Mouse (Mus musculus) forebrain, embryonic 16.5 days (tissue): ENCODE data around the gene 1700029I15Rik. TPM values are rescaled to one million over a fixed set of nuclear protein-coding genes. Genes with fewer than 3 reads are reported as not detected.

Experiments
- ATAC-seq: fragments of 200-750 bp; cut with Nextera tagmentation; 2 replicates; pipeline ENCODE4 v1.8.0; 2017; ENCODE audit warnings: mild to moderate bottlenecking, moderate library complexity
- H3K27ac ChIP-seq: fragments of 300-500 bp; sonication (generic); 2 replicates; pipeline ENCODE4 v1.5.1; 2014; ENCODE audit warnings: low read length, control low read depth
- H3K27me3 ChIP-seq: fragments of 300-500 bp; sonication (generic); replicated peaks from 2 replicates; pipeline ENCODE4 v1.6.1; 2014; ENCODE audit warnings: low read length; ENCODE audit not compliant: control insufficient read depth, insufficient read depth
- H3K36me3 ChIP-seq: fragments of 300-500 bp; sonication (generic); 2 replicates; pipeline ENCODE4 v1.6.1; 2014; ENCODE audit not compliant: control insufficient read depth, insufficient read depth
- H3K4me1 ChIP-seq: fragments of 300-500 bp; sonication (generic); replicated peaks from 2 replicates; pipeline ENCODE4 v1.6.1; 2014; ENCODE audit warnings: low read length; ENCODE audit not compliant: control insufficient read depth, insufficient read depth
- H3K4me2 ChIP-seq: fragments of 300-500 bp; sonication (generic); 2 replicates; pipeline ENCODE4 v1.6.1; 2014; ENCODE audit warnings: mild to moderate bottlenecking, low read length, control low read depth
- H3K4me3 ChIP-seq: fragments of 300-500 bp; sonication (generic); replicated peaks from 2 replicates; pipeline ENCODE4 v1.5.1; 2014; ENCODE audit warnings: mild to moderate bottlenecking, low read length, control low read depth
- H3K9ac ChIP-seq: fragments of 300-500 bp; sonication (generic); replicated peaks from 2 replicates; pipeline ENCODE4 v1.6.1; 2014; ENCODE audit warnings: low read depth, low read length, control low read depth
- H3K9me3 ChIP-seq: fragments of 300-500 bp; sonication (generic); 2 replicates; pipeline ENCODE4 v1.6.1; 2016; ENCODE audit warnings: low read length; ENCODE audit not compliant: control insufficient read depth
- WGBS: fragments of 180-500 bp; shearing (Covaris S2); extraction: QIAGEN DNeasy Blood & Tissue Kit; methylation state at CpG from one replicate; pipeline ENCODE4 v1.1.7; 2014; 5-methylcytosine and 5-hydroxymethylcytosine counted together
- polyA plus RNA-seq: library from polyadenylated mRNA; unstranded; fragments of >200 nt; fragmentation: Nextera tagmentation; extraction: Ambion mirVana; gene quantifications from 2 replicates; pipeline ENCODE4 v1.2.1, GENCODE M21; 2015

Gene 1700029I15Rik
- 5.7 and 8.6 TPM in 2 replicates for polyA plus RNA-seq

DNA sequence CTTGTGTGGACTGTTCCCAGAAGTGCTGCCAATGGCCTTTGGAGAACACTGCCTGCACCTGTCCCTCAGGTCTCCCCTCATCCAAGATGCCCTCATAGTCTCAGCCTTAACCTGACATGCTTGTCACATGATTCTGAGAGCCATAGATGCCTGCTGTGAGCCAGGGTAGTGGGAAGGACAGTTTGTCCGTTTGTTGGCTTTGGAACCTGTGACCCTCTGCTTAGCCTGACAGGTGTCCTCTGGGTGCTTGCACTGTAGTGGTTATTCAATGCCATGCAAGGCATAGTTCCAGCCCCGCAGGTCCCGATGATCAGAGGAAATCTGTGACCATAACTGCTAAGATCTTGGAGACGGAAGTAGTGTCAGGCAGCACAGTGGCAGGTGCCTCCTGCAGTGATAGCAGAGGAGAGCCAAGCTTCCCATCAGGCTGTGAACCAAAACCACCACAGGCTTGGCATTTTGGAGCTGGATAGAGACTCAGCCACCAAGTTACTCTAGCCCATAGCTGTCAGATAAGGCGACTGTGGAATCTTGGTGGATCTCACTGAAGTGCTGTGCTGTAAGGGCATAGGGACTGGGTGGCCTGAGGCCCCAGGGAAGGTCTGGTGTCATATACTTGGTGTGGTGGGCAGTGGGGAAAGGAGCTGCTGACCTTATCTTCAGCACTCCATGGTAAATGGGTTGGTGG lies at the start of gene 1700029I15Rik:
Gene 1700029I15Rik, plus strand, starts transcription at position 638 of the 688 bp plus-strand sequence.
- Histone ChIP-seq H3K36me3 (peaks cover 30% of the 10 kb centered on the region), H3K4me3 (no peak within 1 kb of the TSS), H3K27ac (no peak within 1 kb of the TSS), H3K4me1 (no peaks in the 10 kb centered on the region), H3K9ac (no peak within 1 kb of the TSS), H3K9me3 (no peaks in the 10 kb centered on the region), H3K4me2 (no peak within 1 kb of the TSS), H3K27me3 (no peaks in the 10 kb centered on the region)
- 91% methylated on average over 5 of the region's 5 CpGs for WGBS
- no peak for ATAC-seq

DNA sequence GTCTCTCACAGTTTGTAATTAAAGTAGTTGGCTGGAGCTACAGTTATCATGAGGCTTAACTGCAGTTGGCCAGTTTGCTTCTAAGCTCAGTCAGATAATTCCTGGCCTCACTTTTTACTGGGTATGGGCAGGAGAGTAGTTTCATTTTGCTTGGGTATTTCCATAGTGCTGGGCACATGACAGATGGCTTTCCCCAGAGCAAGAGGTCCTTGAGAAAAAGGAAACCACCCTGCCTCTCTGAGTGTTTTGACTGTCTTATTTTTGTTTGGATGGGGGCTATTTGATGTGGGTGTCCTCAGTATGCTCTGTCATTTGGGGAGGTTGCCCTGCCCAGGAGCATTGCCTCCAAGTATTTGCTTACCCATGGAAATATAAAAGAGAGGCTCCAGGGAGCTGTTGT lies 39.9 kb upstream of the 1700029I15Rik start:
- no peak overlapping the region for H3K27ac ChIP-seq
- no peaks in the 10 kb centered on the region for H3K27me3 ChIP-seq
- no peaks in the 10 kb centered on the region for H3K4me1 ChIP-seq
- peaks cover 5% of the 10 kb centered on the region; the same call in 1 of the 2 replicates for H3K36me3 ChIP-seq
- no peak overlapping the region for H3K4me3 ChIP-seq
- no peak overlapping the region for H3K4me2 ChIP-seq
- no peaks in the 10 kb centered on the region for H3K9me3 ChIP-seq
- no peak for ATAC-seq
- no peak overlapping the region for H3K9ac ChIP-seq

DNA sequence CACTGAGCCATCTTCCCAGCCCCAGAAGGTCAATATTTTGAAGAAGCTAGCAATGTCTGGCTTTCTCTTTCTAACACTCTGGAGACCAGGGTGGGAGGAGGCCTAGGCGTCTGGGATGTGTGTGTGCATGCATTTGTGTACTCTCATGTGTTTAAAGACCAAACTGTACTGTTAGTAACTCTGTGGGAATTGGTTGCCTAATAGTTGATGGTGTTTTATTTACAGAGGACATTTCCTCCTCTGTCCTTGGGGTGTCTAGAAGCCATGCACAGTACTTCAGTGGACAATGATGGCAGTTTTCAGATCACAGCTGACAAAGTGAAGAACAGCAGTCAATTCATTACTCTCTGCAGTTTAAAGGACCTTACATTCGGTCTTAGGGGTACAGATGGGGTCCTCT lies 35.1 kb upstream of the 1700029I15Rik start:
- WGBS: 94% methylated on average over 2 of the region's 2 CpGs

DNA sequence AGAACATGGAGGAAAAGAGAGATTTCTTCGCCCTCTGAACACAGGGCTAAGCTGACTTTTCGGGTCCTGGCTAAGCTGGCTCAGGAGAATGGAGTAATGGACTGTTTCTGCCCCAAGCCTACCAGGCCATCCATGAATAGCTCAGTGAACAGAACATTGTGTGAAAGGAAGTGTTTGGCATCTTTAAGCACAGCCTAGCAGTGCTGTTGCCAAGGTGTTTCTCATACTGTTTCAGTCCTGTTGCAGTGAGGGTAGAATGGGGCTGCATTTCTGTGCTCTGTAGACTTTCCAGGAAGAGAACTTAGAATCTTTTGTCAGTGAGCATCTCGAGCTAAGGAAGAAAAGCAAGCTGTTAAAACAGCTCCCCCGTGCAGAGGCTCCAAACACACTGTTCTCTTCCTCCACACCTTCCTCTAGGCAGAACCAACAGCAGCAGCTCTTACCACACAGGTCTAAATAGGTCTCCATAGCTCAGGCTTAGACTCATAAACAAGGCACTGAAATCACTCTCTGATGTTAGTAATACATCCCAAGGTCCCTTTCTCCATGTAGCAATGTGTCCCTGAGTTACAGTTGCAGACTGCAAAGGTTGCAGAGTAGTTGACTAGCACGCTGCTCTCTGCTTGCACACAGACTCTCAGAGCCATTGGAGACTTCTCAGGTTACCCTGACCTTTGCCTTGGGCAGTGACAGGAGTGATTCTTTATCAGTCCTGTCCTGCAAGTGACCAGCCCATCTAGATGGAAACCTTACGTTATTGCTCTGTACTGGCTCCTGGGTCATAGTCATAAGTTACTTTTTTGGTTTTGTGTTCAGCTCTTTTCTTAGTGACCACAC lies 32.5 kb upstream of the 1700029I15Rik start:
- Histone ChIP-seq H3K27ac (no peak overlapping the region), H3K4me1 (no peaks in the 10 kb centered on the region), H3K36me3 (peaks cover 7% of the 10 kb centered on the region), H3K9me3 (no peaks in the 10 kb centered on the region), H3K4me2 (no peak overlapping the region), H3K27me3 (no peaks in the 10 kb centered on the region), H3K9ac (no peak overlapping the region), H3K4me3 (no peak overlapping the region)
- ATAC-seq: no peak
- 73% methylated on average over 6 of the region's 6 CpGs for WGBS

More for the DNA sequence above, 35.1 kb upstream of the 1700029I15Rik start:
- H3K4me2 ChIP-seq: no peak overlapping the region
- ATAC-seq: no peak
- peaks cover 6% of the 10 kb centered on the region for H3K36me3 ChIP-seq
- H3K9me3 ChIP-seq: no peaks in the 10 kb centered on the region
- H3K4me3 ChIP-seq: no peak overlapping the region
- H3K4me1 ChIP-seq: no peaks in the 10 kb centered on the region
- H3K27me3 ChIP-seq: no peaks in the 10 kb centered on the region
- no peak overlapping the region for H3K27ac ChIP-seq
- H3K9ac ChIP-seq: no peak overlapping the region

GRCm38 (mm10) chr2:92350686-92351085 lies 31.7 kb upstream of the 1700029I15Rik start:
- Histone ChIP-seq H3K4me2 (no peak overlapping the region), H3K4me1 (no peaks in the 10 kb centered on the region), H3K27ac (no peak overlapping the region), H3K36me3 (peaks cover 5% of the 10 kb centered on the region), H3K9me3 (no peaks in the 10 kb centered on the region), H3K9ac (no peak overlapping the region), H3K4me3 (no peak overlapping the region), H3K27me3 (no peaks in the 10 kb centered on the region)
- WGBS: 89% methylated on average over 5 of the region's 5 CpGs
- ATAC-seq: no peak

DNA sequence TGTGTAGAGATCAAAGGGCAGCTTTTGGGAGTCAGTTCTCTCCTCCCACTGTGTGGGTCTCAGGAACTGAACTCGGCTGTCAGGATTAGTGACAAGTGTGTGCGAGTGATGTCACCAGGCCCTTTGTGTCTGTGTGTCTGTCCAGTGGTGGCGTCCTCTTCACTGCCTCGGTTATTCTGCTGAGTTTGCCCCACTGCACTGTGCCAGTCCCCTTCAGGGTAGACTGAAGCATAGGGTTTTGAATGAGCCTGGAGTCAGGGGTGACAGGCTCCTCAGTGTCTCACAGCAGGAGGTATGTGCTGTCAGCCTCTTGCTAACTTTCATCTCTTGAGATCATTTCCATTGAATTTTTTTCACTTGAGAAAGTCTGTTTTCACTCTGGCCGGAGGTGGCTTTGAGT lies 28.9 kb upstream of the 1700029I15Rik start:
- no peak overlapping the region for H3K9ac ChIP-seq
- ATAC-seq: no peak
- WGBS: 15% methylated on average over 5 of the region's 5 CpGs
- H3K9me3 ChIP-seq: no peaks in the 10 kb centered on the region
- H3K27ac ChIP-seq: no peak overlapping the region
- no peak overlapping the region for H3K4me2 ChIP-seq
- no peak overlapping the region for H3K4me3 ChIP-seq
- no peaks in the 10 kb centered on the region for H3K4me1 ChIP-seq
- no peaks in the 10 kb centered on the region for H3K27me3 ChIP-seq
- peaks cover 16% of the 10 kb centered on the region for H3K36me3 ChIP-seq

- Histone ChIP-seq H3K9ac (no peak overlapping the region), H3K36me3 (peaks cover 14% of the 10 kb centered on the region; the same call in 1 of the 2 replicates), H3K9me3 (no peaks in the 10 kb centered on the region), H3K4me2 (no peak overlapping the region), H3K4me3 (no peak overlapping the region), H3K27ac (no peak overlapping the region), H3K27me3 (no peaks in the 10 kb centered on the region), H3K4me1 (no peaks in the 10 kb centered on the region)
- WGBS: 80% methylated on average over 6 of the region's 6 CpGs
- ATAC-seq: no peak
These were observed 28.1 kb upstream of the 1700029I15Rik start for GRCm38 (mm10) chr2:92354224-92354623.

DNA sequence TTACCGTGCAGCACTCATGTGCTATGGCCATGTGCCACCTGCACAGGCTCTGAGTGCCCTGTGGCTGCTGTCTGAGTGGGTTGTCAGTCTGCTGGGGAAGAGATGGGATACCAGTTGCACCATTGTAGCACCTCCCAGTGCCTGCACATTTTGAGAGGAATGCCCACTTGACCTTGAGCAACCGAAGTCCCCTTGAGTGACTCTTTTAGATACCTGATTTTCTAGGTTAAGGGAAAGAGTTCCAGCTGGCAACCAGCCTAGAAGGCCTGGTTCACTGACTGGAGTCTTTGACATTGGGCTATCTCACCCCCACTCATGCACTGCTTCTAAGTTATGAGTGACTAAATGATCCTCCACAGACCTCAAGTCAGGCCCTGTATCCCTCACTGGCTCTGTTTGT lies 23.0 kb upstream of the 1700029I15Rik start:
- WGBS: 71% methylated on average over 2 of the region's 2 CpGs
- peaks cover 19% of the 10 kb centered on the region; the same call in 1 of the 2 replicates for H3K36me3 ChIP-seq

GRCm38 (mm10) chr2:92360186-92360823 lies 22.0 kb upstream of the 1700029I15Rik start:
- Histone ChIP-seq H3K27ac (peak overlapping the region; percentile 20; the same call in 1 of the 2 replicates), H3K27me3 (no peaks in the 10 kb centered on the region), H3K9ac (no peak overlapping the region), H3K36me3 (peaks cover 19% of the 10 kb centered on the region; the same call in 1 of the 2 replicates), H3K4me1 (peaks cover 10% of the 10 kb centered on the region; the same call in 1 of the 2 replicates), H3K4me3 (no peak overlapping the region), H3K4me2 (no peak overlapping the region), H3K9me3 (no peaks in the 10 kb centered on the region)
- ATAC-seq: peak; percentile 54
- WGBS: 60% methylated on average over 25 of the region's 25 CpGs

More for the DNA sequence above, 23.0 kb upstream of the 1700029I15Rik start:
- Histone ChIP-seq H3K9me3 (no peaks in the 10 kb centered on the region), H3K27ac (no peak overlapping the region), H3K4me3 (no peak overlapping the region), H3K4me1 (peaks cover 10% of the 10 kb centered on the region; the same call in 1 of the 2 replicates), H3K9ac (no peak overlapping the region), H3K4me2 (no peak overlapping the region), H3K27me3 (no peaks in the 10 kb centered on the region)
- no peak for ATAC-seq
